Mouse (Mus musculus) Patski (cell line): Measurements from ENCODE around the gene Cdc34. TPM values are rescaled to one million over a fixed set of nuclear protein-coding genes. Genes with fewer than 3 reads are reported as not detected.

ENCODE experiments used
- ATAC-seq: fragments of 100-300 bp; one replicate; pipeline ENCODE4 v1.8.0; 2021
- CTCF ChIA-PET: fragments of 350-600 bp; sonication (Branson Sonifier 250); formaldehyde crosslinking; loops from one replicate; lab custom pipeline; 2022; ENCODE audit warnings: inconsistent platforms; lab: Charles Lee
- POLR2A ChIA-PET: fragments of 350-600 bp; sonication (Branson Sonifier 250); formaldehyde crosslinking; loops from one replicate; lab custom pipeline; 2022; ENCODE audit warnings: antibody characterized with exemption, inconsistent platforms; lab: Charles Lee
- DNase-seq: peaks from one replicate; pipeline ENCODE4 v3.0.0-alpha.2; 2011; ENCODE audit warnings: low read depth, low spot score
- H3K27me3 ChIP-seq: fragments of 371-371 bp; one replicate; pipeline ENCODE4 v1.5.1; 2021
- CTCF ChIP-seq: fragments of 100-300 bp; IDR thresholded peaks from one replicate; pipeline ENCODE4 v1.5.1; 2021
- in situ Hi-C: fragments of 300-500 bp; cut with MboI; formaldehyde crosslinking; loops from 3 replicates; pipeline ENCODE4 v1.11.1; 2018; ENCODE audit warnings: low pct_unique_long_range_greater_than_20kb, mixed read lengths
- polyA plus RNA-seq: library from polyadenylated mRNA; unstranded; gene quantifications from one replicate; pipeline ENCODE4 v1.2.3, GENCODE M21; 2021

The Cdc34 gene
- 72.2 TPM for polyA plus RNA-seq

- DNase-seq (peak; percentile 93), ATAC-seq (peak; percentile 69)
- no peaks in the 10 kb centered on the region for H3K27me3 ChIP-seq
- ChIA-PET POLR2A (interaction anchor here (0.7 to 1.8 kb wide), 3 partner anchors 12 to 23 kb away, joined by 3 to 9 read pairs (median 4); partner anchors contain the start of genes Bsg and Tpgs1), CTCF (no interaction called here)
- in situ Hi-C loops: no loop called here
- TF ChIP-seq CTCF: no peak
Observed at GRCm38 (mm10) chr10:79681591-79682245, at the start of gene Cdc34. TSS of gene Cdc34 (plus strand) at chr10:79682195.

DNA sequence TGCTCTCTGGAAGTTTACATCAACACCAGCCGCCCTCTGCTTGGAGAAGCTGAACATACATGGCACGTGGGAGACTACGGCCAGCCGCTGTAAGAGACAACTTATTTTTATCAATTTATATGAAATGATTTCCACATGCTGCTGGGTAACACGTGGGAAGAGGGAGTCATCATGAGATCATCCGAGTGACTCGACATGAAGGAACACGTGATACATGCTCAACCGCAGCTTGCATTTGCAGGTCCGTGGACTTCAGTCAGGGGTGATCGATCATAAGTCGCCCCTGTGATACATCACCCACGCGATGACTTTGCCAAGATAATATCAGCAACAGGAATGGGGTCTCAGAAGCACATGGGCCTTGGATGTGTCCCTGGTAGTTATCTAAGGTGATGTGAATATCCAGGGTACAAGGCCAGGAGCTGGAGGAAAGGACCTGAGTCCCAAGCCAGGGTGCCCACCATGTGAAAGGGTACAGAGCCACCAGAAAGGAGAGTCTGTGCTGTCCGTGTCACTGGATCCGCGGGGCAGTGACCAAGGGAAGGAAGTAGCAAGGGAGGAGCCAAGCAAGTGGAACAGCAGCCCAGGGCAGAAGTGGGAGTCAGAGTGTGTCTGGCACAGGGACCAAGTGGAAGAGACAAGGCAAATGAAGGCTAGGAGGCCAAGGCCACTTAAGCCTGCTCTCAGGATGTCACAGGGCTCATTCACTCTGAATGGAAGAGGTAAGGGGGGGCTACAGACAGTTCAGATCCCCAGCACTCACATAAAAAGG is 48.8 kb upstream of the Cdc34 start:
- in situ Hi-C loops: no loop called here
- peaks cover 19% of the 10 kb centered on the region for H3K27me3 ChIP-seq
- CTCF ChIA-PET: no interaction called here
- no peak for TF ChIP-seq CTCF
- POLR2A ChIA-PET: no interaction called here
- ATAC-seq: no peak
- DNase-seq: no peak

GRCm38 (mm10) chr10:79636287-79636686 is 45.7 kb upstream of the Cdc34 start:
- no peak for DNase-seq
- no peak for ATAC-seq
- in situ Hi-C loops: no loop called here
- peaks cover 41% of the 10 kb centered on the region for H3K27me3 ChIP-seq
- CTCF ChIA-PET: no interaction called here
- POLR2A ChIA-PET: no interaction called here
- no peak for TF ChIP-seq CTCF

- ChIA-PET POLR2A (interaction anchor here (0.6 kb wide), 1 partner anchor 15 kb away, joined by 3 read pairs; no protein-coding TSS in a partner anchor), CTCF (no interaction called here)
- in situ Hi-C loops: no loop called here
Observed at GRCm38 (mm10) chr10:79637128-79638110, 44.6 kb upstream of the Cdc34 start, which contains the start of gene Shc2. TSS of gene Shc2 (minus strand) at chr10:79637918.

DNA sequence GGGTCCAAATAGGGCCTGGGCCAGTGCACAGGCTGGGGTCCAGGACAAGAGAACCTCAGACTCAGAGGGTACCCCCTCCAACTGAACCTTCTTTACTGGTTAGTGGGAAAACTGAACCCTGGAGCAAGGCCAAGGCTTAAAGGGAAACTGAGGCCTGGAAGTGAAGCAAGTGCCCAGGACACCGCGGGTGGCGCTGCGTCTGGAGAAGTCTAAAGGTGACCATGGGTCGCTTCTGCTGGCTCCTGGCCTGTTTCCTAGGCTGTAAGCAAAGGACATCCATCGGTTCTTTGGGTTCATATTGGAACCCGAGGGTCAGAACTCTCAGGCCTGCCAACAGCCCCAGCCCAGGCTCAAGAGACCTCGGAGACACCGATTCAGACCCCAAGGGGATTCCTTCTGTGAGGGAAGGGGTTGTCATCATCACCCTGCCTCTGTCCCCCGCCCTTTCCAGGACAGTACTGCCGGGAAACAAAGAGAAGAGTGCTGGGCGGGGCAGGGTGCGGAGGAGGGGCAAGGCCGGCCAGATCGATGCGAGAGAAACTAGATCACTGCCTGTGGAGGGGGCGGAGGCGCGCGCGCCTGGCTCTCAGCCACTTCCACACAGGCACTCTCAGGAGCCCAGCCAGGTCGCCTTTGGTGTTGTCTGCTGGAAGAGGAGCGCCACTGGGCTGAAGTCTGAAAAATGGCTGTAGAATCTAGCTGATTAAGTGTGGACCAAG is 43.4 kb upstream of the Cdc34 start:
- no peak for ATAC-seq
- in situ Hi-C loops: no loop called here
- CTCF ChIA-PET: no interaction called here

More at GRCm38 (mm10) chr10:79637128-79638110, 44.6 kb upstream of the Cdc34 start, which contains the start of gene Shc2:
- DNase-seq: no peak
- peaks cover 42% of the 10 kb centered on the region for H3K27me3 ChIP-seq
- no peak for ATAC-seq
- no peak for TF ChIP-seq CTCF

GRCm38 (mm10) chr10:79645711-79646110 is 36.3 kb upstream of the Cdc34 start, which contains the start of gene Odf3l2:
TSS of gene Odf3l2 (minus strand) at chr10:79645738.
- TF ChIP-seq CTCF: no peak
- ChIA-PET POLR2A (no interaction called here), CTCF (interaction anchor here (1.3 kb wide), 1 partner anchor 51 kb away, joined by 3 read pairs; no protein-coding TSS in a partner anchor)
- ATAC-seq (no peak), DNase-seq (no peak)
- in situ Hi-C loops: no loop called here
- H3K27me3 ChIP-seq: peaks cover 20% of the 10 kb centered on the region

More for the DNA sequence above, 43.4 kb upstream of the Cdc34 start:
- peaks cover 46% of the 10 kb centered on the region for H3K27me3 ChIP-seq
- no peak for DNase-seq
- POLR2A ChIA-PET: no interaction called here
- TF ChIP-seq CTCF: no peak

DNA sequence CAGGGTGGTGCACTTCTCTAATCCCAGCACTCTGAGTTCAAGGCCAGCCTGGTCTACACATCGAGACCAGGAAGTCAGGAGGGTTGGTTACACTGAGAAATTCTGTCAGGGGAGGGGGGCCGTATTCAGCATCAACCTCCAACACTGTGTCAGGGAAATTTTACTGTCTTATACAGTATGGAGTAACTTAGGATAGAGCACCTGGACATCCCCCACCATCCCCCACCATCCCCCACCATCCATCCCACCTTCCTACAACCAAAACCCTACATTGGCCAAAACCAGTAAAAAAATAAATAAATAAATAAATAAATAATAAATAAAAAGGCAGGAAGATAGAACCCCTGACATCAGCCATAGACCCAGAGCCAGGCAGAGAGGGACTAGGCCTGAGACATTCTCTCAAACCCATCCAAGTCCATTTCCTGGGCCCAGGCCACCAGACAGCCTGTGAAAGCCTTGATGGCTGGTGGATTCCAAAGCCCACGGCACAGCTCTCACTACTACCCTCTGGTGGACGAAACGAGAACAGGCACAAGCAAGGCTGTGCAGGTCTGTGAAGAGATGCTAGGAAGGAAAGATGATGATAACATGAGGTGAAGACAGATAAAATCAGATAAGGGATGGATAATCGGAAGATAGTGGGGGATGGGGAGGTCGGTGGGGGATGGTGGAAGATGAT is 32.8 kb upstream of the Cdc34 start:
- ChIA-PET CTCF (interaction anchor here (1.6 to 4.2 kb wide), 2 partner anchors 19 to 53 kb away, joined by 6 to 27 read pairs; partner anchors contain the start of gene Tpgs1), POLR2A (no interaction called here)
- in situ Hi-C loops: no loop called here
- H3K27me3 ChIP-seq: peaks cover 32% of the 10 kb centered on the region
- ATAC-seq (no peak), DNase-seq (no peak)
- TF ChIP-seq CTCF: peak; percentile 85

- in situ Hi-C loops: no loop called here
- CTCF ChIA-PET: interaction anchor here (1.2 to 1.7 kb wide), 2 partner anchors 15 to 58 kb away, joined by 3 to 5 read pairs; no protein-coding TSS in a partner anchor
- no peak for ATAC-seq
Observed at GRCm38 (mm10) chr10:79652789-79653188, 29.2 kb upstream of the Cdc34 start.

DNA sequence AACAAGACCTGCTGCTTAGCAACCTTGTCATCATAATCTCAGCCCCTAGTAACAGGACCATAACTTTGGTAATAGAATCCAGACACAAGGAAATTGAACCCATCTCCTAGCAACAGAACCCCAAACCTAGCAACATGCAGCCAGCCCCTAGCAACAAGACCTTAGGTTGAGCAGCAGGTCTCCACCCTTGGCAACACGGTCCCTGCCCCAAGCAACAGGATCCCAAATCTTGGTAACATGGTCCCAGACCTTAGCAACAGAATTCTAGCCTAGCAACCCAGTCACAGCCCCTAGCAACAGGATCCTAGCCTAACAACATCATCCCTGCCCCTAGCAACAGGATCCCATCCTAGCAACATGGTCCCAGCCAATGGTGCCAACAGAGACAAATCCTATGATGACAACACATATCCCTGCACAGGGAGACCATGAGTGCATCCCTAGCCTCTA is 27.0 kb upstream of the Cdc34 start:
- TF ChIP-seq CTCF: no peak
- CTCF ChIA-PET: interaction anchor here (1.5 kb wide), 1 partner anchor 60 kb away, joined by 3 read pairs; no protein-coding TSS in a partner anchor
- POLR2A ChIA-PET: no interaction called here
- in situ Hi-C loops: no loop called here
- peaks cover 21% of the 10 kb centered on the region for H3K27me3 ChIP-seq
- ATAC-seq (no peak), DNase-seq (no peak)

More at GRCm38 (mm10) chr10:79652789-79653188, 29.2 kb upstream of the Cdc34 start:
- no peak for DNase-seq
- POLR2A ChIA-PET: no interaction called here
- peaks cover 21% of the 10 kb centered on the region for H3K27me3 ChIP-seq
- TF ChIP-seq CTCF: no peak
